Mouse (Mus musculus): Measurements from ENCODE around the gene Tmx2. TPM values are rescaled to one million over a fixed set of nuclear protein-coding genes. Genes with fewer than 3 reads are reported as not detected.

Tmx2 gene
- polyA plus RNA-seq, 1 experiment from 2014 or later: 119 TPM

DNA sequence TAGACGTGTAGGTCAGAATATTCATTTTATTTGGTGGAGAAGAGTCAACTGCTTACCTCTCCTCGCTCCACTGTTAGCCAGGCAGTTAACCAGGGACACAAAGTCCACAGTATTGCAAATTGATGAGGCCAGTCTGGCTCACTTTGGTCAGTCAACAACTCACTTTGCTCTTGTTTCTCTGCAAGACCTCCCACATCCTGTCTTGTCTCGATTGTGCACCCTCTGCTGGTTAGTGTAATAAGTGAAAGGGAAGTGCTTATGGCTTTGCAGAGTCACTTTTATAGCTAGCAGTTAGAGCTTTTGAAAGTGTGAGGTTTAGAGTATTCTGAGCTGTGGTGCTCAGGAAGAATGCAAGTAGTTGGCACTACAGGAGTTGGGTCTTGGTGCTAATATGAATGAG lies 18.7 kb downstream of the Tmx2 start:
- Histone ChIP-seq H3K36me3 (ENCODE audit: control insufficient read depth, insufficient read depth, low read length) (no peaks in the 10 kb centered on the region), H3K9me3 (ENCODE audit: control insufficient read depth, low read depth, low read length) (no peaks in the 10 kb centered on the region), H3K9ac (replicated peaks; ENCODE audit: low read depth, low read length) (no peak overlapping the region), H3K4me2 (replicated peaks; ENCODE audit: low read depth, low read length) (no peak overlapping the region), H3K4me1 (ENCODE audit: control insufficient read depth, insufficient read depth, low read length) (no peaks in the 10 kb centered on the region), H3K27ac (ENCODE audit: low read length) (no peak overlapping the region), H3K27me3 (ENCODE audit: control insufficient read depth, insufficient read depth, low read length) (no peaks in the 10 kb centered on the region), H3K4me3 (ENCODE audit: low read depth, low read length) (no peak overlapping the region)
- 64% methylated on average over 3 of the region's 3 CpGs for WGBS
- no peak for ATAC-seq (ENCODE audit: insufficient number of reproducible peaks, insufficient read depth, low FRiP score, low read depth)

GRCm38 (mm10) chr2:84658806-84659205 lies 20.1 kb downstream of the Tmx2 start, which contains the start of gene Btbd18:
Btbd18 (plus strand) TSS chr2:84659079.
- no peak within 1 kb of the TSS for H3K27ac ChIP-seq (ENCODE audit: low read length)
- H3K4me3 ChIP-seq (ENCODE audit: low read depth, low read length): no peak within 1 kb of the TSS
- H3K9ac ChIP-seq (replicated peaks; ENCODE audit: low read depth, low read length): no peak within 1 kb of the TSS
- H3K36me3 ChIP-seq (ENCODE audit: control insufficient read depth, insufficient read depth, low read length): no peaks in the 10 kb centered on the region
- no peaks in the 10 kb centered on the region for H3K9me3 ChIP-seq (ENCODE audit: control insufficient read depth, low read depth, low read length)
- H3K4me1 ChIP-seq (ENCODE audit: control insufficient read depth, insufficient read depth, low read length): no peaks in the 10 kb centered on the region
- ATAC-seq (ENCODE audit: insufficient number of reproducible peaks, insufficient read depth, low FRiP score, low read depth): no peak
- no peak within 1 kb of the TSS for H3K4me2 ChIP-seq (replicated peaks; ENCODE audit: low read depth, low read length)
- WGBS: 93% methylated on average over 32 of the region's 32 CpGs
- no peaks in the 10 kb centered on the region for H3K27me3 ChIP-seq (ENCODE audit: control insufficient read depth, insufficient read depth, low read length)

GRCm38 (mm10) chr2:84655864-84656263 lies 23.1 kb downstream of the Tmx2 start:
- no peaks in the 10 kb centered on the region for H3K36me3 ChIP-seq (ENCODE audit: control insufficient read depth, insufficient read depth, low read length)
- ATAC-seq (ENCODE audit: insufficient number of reproducible peaks, insufficient read depth, low FRiP score, low read depth): no peak
- H3K4me3 ChIP-seq (ENCODE audit: low read depth, low read length): no peak overlapping the region
- no peaks in the 10 kb centered on the region for H3K9me3 ChIP-seq (ENCODE audit: control insufficient read depth, low read depth, low read length)
- no peaks in the 10 kb centered on the region for H3K27me3 ChIP-seq (ENCODE audit: control insufficient read depth, insufficient read depth, low read length)
- no peak overlapping the region for H3K9ac ChIP-seq (replicated peaks; ENCODE audit: low read depth, low read length)
- H3K4me1 ChIP-seq (ENCODE audit: control insufficient read depth, insufficient read depth, low read length): no peaks in the 10 kb centered on the region; the same call in 1 of the 2 replicates
- no peak overlapping the region for H3K4me2 ChIP-seq (replicated peaks; ENCODE audit: low read depth, low read length)
- no peak overlapping the region for H3K27ac ChIP-seq (ENCODE audit: low read length)
- 81% methylated on average over 1 of the region's 1 CpGs for WGBS

DNA sequence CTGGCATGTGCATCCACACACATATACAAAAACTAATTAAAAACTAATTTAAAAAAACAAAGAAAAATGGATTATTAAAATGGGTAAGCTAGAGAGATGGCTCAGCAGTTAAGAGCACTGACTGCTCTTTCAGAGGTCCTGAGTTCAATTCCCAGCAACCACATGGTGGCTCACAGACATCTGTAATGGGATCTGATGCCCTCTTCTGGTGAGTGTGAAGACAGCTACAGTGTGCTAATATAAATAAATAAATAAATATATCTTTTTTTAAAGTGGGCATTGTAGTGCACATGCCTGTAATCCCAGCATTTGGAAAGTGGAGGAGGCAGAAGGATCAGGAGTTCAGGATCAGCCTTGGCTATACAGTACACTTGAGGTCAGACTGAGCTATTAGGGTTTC lies 25.6 kb downstream of the Tmx2 start:
- no peak overlapping the region for H3K27ac ChIP-seq (ENCODE audit: low read length)
- no peaks in the 10 kb centered on the region for H3K27me3 ChIP-seq (ENCODE audit: control insufficient read depth, insufficient read depth, low read length)
- no peak overlapping the region for H3K4me2 ChIP-seq (replicated peaks; ENCODE audit: low read depth, low read length)
- H3K9ac ChIP-seq (replicated peaks; ENCODE audit: low read depth, low read length): no peak overlapping the region
- H3K4me3 ChIP-seq (ENCODE audit: low read depth, low read length): no peak overlapping the region
- H3K36me3 ChIP-seq (ENCODE audit: control insufficient read depth, insufficient read depth, low read length): no peaks in the 10 kb centered on the region
- ATAC-seq (ENCODE audit: insufficient number of reproducible peaks, insufficient read depth, low FRiP score, low read depth): no peak
- H3K4me1 ChIP-seq (ENCODE audit: control insufficient read depth, insufficient read depth, low read length): no peaks in the 10 kb centered on the region; the same call in 1 of the 2 replicates
- no peaks in the 10 kb centered on the region for H3K9me3 ChIP-seq (ENCODE audit: control insufficient read depth, low read depth, low read length)

- no peaks in the 10 kb centered on the region for H3K27me3 ChIP-seq (ENCODE audit: control insufficient read depth, insufficient read depth, low read length)
- H3K9me3 ChIP-seq (ENCODE audit: control insufficient read depth, low read depth, low read length): no peaks in the 10 kb centered on the region
- peaks cover 7% of the 10 kb centered on the region; the same call in 1 of the 2 replicates for H3K4me1 ChIP-seq (ENCODE audit: control insufficient read depth, insufficient read depth, low read length)
- H3K27ac ChIP-seq (ENCODE audit: low read length): peak within 1 kb of the TSS; percentile 97
- H3K4me2 ChIP-seq (replicated peaks; ENCODE audit: low read depth, low read length): peak within 1 kb of the TSS; percentile 74
- WGBS: under 1% methylated on average over 15 of the region's 15 CpGs
- ATAC-seq (ENCODE audit: insufficient number of reproducible peaks, insufficient read depth, low FRiP score, low read depth): peak; percentile 97
- peak within 1 kb of the TSS; percentile 63 for H3K4me3 ChIP-seq (ENCODE audit: low read depth, low read length)
- no peaks in the 10 kb centered on the region for H3K36me3 ChIP-seq (ENCODE audit: control insufficient read depth, insufficient read depth, low read length)
- H3K9ac ChIP-seq (replicated peaks; ENCODE audit: low read depth, low read length): peak within 1 kb of the TSS; percentile 71
Observed at GRCm38 (mm10) chr2:84650464-84651195, 28.3 kb downstream of the Tmx2 start, which contains the start of gene Ctnnd1. Ctnnd1 (minus strand) TSS chr2:84650765.

DNA sequence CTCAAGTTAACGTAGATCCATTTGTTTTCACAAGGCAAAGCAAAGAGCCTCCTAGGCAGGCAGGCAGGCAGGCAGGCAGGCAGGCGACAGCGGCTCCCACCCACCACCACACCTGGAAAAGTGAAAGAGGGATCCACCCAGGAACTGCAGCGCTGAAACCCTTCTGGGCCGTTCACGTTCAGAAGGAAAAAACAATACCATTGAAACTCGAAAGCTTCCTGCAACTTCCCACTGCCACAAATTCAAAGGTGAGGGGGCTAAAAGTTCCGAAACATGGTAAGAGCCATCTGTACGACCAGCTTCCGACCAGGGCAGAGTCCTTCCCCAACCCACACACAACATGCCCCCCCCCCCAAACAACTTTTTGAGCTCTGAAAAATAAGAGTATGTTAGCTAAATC lies 29.3 kb downstream of the Tmx2 start:
- no peak for ATAC-seq (ENCODE audit: insufficient number of reproducible peaks, insufficient read depth, low FRiP score, low read depth)
- Histone ChIP-seq H3K4me1 (ENCODE audit: control insufficient read depth, insufficient read depth, low read length) (peaks cover 7% of the 10 kb centered on the region; the same call in 1 of the 2 replicates), H3K27ac (ENCODE audit: low read length) (peak overlapping the region; percentile 97)

DNA sequence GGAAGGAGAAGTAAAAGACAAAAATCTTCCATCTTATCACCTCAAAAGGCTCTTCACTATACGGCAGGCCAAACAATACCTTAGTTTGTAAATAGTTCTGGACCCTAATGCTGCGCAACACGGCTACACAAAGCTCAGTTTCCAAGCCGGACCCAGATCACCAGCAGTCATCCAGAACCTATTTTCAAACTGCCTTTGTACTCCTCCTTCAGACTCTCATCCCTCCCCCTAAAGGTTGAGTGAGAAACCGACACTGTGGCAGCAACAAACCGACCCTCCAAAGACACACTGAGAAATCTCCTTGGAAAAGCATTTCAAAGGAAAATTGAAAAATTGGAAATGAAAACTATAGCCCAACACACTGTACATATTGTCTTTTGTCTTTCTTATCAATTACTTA lies 30.6 kb downstream of the Tmx2 start:
- ATAC-seq (ENCODE audit: insufficient number of reproducible peaks, insufficient read depth, low FRiP score, low read depth): no peak
- peaks cover 7% of the 10 kb centered on the region; the same call in 1 of the 2 replicates for H3K4me1 ChIP-seq (ENCODE audit: control insufficient read depth, insufficient read depth, low read length)
- no peaks in the 10 kb centered on the region for H3K9me3 ChIP-seq (ENCODE audit: control insufficient read depth, low read depth, low read length)
- peak overlapping the region; percentile 38; the same call in 1 of the 2 replicates for H3K9ac ChIP-seq (replicated peaks; ENCODE audit: low read depth, low read length)
- 27% methylated on average over 6 of the region's 6 CpGs for WGBS
- H3K27ac ChIP-seq (ENCODE audit: low read length): no peak overlapping the region
- no peaks in the 10 kb centered on the region for H3K36me3 ChIP-seq (ENCODE audit: control insufficient read depth, insufficient read depth, low read length)
- peak overlapping the region; percentile 74 for H3K4me2 ChIP-seq (replicated peaks; ENCODE audit: low read depth, low read length)
- H3K27me3 ChIP-seq (ENCODE audit: control insufficient read depth, insufficient read depth, low read length): no peaks in the 10 kb centered on the region
- H3K4me3 ChIP-seq (ENCODE audit: low read depth, low read length): peak overlapping the region; percentile 63

More for the DNA sequence above, 29.3 kb downstream of the Tmx2 start:
- peak overlapping the region; percentile 71 for H3K9ac ChIP-seq (replicated peaks; ENCODE audit: low read depth, low read length)
- peak overlapping the region; percentile 63 for H3K4me3 ChIP-seq (ENCODE audit: low read depth, low read length)
- peak overlapping the region; percentile 74 for H3K4me2 ChIP-seq (replicated peaks; ENCODE audit: low read depth, low read length)
- H3K9me3 ChIP-seq (ENCODE audit: control insufficient read depth, low read depth, low read length): no peaks in the 10 kb centered on the region
- WGBS: under 1% methylated on average over 10 of the region's 10 CpGs
- H3K36me3 ChIP-seq (ENCODE audit: control insufficient read depth, insufficient read depth, low read length): no peaks in the 10 kb centered on the region
- H3K27me3 ChIP-seq (ENCODE audit: control insufficient read depth, insufficient read depth, low read length): no peaks in the 10 kb centered on the region

- no peak for ATAC-seq (ENCODE audit: insufficient number of reproducible peaks, insufficient read depth, low FRiP score, low read depth)
- peak overlapping the region; percentile 74; the same call in 1 of the 2 replicates for H3K4me2 ChIP-seq (replicated peaks; ENCODE audit: low read depth, low read length)
- H3K36me3 ChIP-seq (ENCODE audit: control insufficient read depth, insufficient read depth, low read length): no peaks in the 10 kb centered on the region
- H3K9me3 ChIP-seq (ENCODE audit: control insufficient read depth, low read depth, low read length): no peaks in the 10 kb centered on the region
- no peaks in the 10 kb centered on the region for H3K27me3 ChIP-seq (ENCODE audit: control insufficient read depth, insufficient read depth, low read length)
- no peak overlapping the region for H3K9ac ChIP-seq (replicated peaks; ENCODE audit: low read depth, low read length)
- 94% methylated on average over 6 of the region's 6 CpGs for WGBS
- H3K27ac ChIP-seq (ENCODE audit: low read length): no peak overlapping the region
- no peak overlapping the region for H3K4me3 ChIP-seq (ENCODE audit: low read depth, low read length)
- H3K4me1 ChIP-seq (ENCODE audit: control insufficient read depth, insufficient read depth, low read length): peaks cover 7% of the 10 kb centered on the region; the same call in 1 of the 2 replicates
Observed at GRCm38 (mm10) chr2:84647051-84647568, 31.8 kb downstream of the Tmx2 start.
